Mouse (Mus musculus): Measurements from ENCODE around the gene Prr15. TPM values are rescaled to one million over a fixed set of nuclear protein-coding genes. Genes with fewer than 3 reads are reported as not detected.

Prr15 gene
- polyA plus RNA-seq (2014; fragmentation: Illumina TruSeq; extraction: RNeasy Lipid Tissue Mini Kit (QIAGEN cat#74804); ENCODE audit: low read depth, low replicate concordance), result 27.2 TPM

DNA sequence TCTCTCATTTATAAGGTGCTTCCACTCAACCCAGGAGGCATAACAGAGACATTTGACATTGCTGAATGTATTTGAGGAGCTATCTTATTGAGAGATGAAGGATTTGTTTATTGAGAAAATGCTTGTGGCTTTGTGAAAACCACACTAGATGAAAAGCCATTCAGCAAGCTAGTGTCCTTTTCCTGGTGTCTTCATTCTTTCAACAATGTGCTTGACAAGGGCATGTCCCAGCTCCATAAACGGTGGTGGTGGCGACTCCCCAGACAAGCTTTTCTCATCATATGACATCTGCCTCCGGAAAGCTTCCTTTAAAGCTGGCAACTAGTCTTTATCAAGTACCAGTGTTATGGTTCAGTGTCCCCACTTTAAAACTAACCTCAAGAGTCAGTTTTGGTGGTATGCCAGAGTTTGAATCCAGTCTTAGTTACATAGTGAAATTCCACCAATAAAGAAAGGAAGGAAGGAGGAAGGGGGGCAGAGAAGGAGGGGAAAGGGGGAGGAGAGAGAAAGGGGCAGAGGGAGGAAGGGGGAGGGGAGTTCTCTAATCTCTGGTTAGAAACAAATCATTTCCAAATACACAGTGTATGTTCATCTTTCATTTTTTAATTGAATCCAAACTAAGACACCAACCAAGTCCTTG is at the start of gene Prr15:
Prr15 (plus strand) TSS at position 590 of the 640 bp plus-strand sequence.

Other genes starting within 250 kb of the Prr15 start
- 1.6 TPM for gene Wipf3, start 103.8 kb downstream of the Prr15 start, polyA plus RNA-seq (2014; fragmentation: Illumina TruSeq; extraction: RNeasy Lipid Tissue Mini Kit (QIAGEN cat#74804); ENCODE audit: low read depth, low replicate concordance)
- 2.9 TPM for gene Scrn1, start 240.7 kb downstream of the Prr15 start, polyA plus RNA-seq (2014; fragmentation: Illumina TruSeq; extraction: RNeasy Lipid Tissue Mini Kit (QIAGEN cat#74804); ENCODE audit: low read depth, low replicate concordance)